Mouse (Mus musculus) left cerebral cortex, adult 2 months (tissue): ENCODE data around the gene Zg16. TPM values are rescaled to one million over a fixed set of nuclear protein-coding genes. Genes with fewer than 3 reads are reported as not detected.

Source experiments
- DNase-seq, 2 experiments: peaks; one replicate each; pipeline ENCODE4 v3.0.0; 2021 to 2022; ENCODE audit warnings: low spot score in 2 of 2, mixed read lengths in 1 of 2; ENCODE audit errors: extremely low spot score in 1 of 2
- H3K27ac ChIP-seq: fragments of 200-600 bp; 2 replicates; pipeline ENCODE4 v1.8.1; 2022
- H3K4me3 ChIP-seq: fragments of 200-600 bp; 2 replicates; pipeline ENCODE4 v1.8.1; 2022
- CTCF ChIP-seq: fragments of 200-600 bp; IDR thresholded peaks from 2 replicates; pipeline ENCODE4 v1.8.1; 2022; ENCODE audit warnings: antibody characterized with exemption, mild to moderate bottlenecking, moderate library complexity
- intact Hi-C: fragments of 180-260 bp; cut with DNase I; formaldehyde crosslinking; loops from one replicate; pipeline ENCODE4 v1.15.1; 2025
- total RNA-seq, 2 experiments: library from RNA; stranded (reverse); gene quantifications; 2 replicates each; pipeline ENCODE4 v1.2.3; 2021

The Zg16 gene
- total RNA-seq, 2 experiments from 2014 or later, result not detected

GRCm38 (mm10) chr7:127041851-127042672 is 45.1 kb downstream of the Zg16 start, which contains the start of gene Kif22:
Gene Kif22 (minus strand): TSS chr7:127042471.
- peak within 1 kb of the TSS; percentile 58 for H3K27ac ChIP-seq
- DNase-seq, result peak; percentile 86 to 88
- peak within 1 kb of the TSS; percentile 68 for H3K4me3 ChIP-seq
- no peak for TF ChIP-seq CTCF
- intact Hi-C loops, result no loop called here

- no peak overlapping the region for H3K4me3 ChIP-seq
- TF ChIP-seq CTCF, result no peak
- intact Hi-C loops, result no loop called here
- DNase-seq, result no peak
- no peak overlapping the region for H3K27ac ChIP-seq
Measured at GRCm38 (mm10) chr7:127031244-127031643, 55.9 kb downstream of the Zg16 start.

- H3K4me3 ChIP-seq, result no peak overlapping the region
- intact Hi-C loops, result no loop called here
- no peak overlapping the region for H3K27ac ChIP-seq
- no peak for DNase-seq
- TF ChIP-seq CTCF, result no peak
Measured at GRCm38 (mm10) chr7:127030172-127030571, 57.0 kb downstream of the Zg16 start.

GRCm38 (mm10) chr7:127027885-127028284 is 59.2 kb downstream of the Zg16 start:
- Histone ChIP-seq H3K4me3 (peak overlapping the region; percentile 48), H3K27ac (peak overlapping the region; percentile 94)
- DNase-seq, result no peak
- intact Hi-C loops, result loop anchor here (1.0 to 5.0 kb wide), 6 partner anchors 52 to 229 kb away; partner anchors contain the start of genes Cdiptos, Mylpf, Sez6l2 and Taok2
- TF ChIP-seq CTCF, result no peak

- intact Hi-C loops, result loop anchor here (1.0 to 5.0 kb wide), 6 partner anchors 51 to 228 kb away; partner anchors contain the start of genes Cdiptos, Mylpf, Sez6l2 and Taok2
- peak; percentile 99 for DNase-seq
- no peak for TF ChIP-seq CTCF
- Histone ChIP-seq H3K27ac (peak within 1 kb of the TSS; percentile 97), H3K4me3 (peak within 1 kb of the TSS; percentile 56)
Measured at GRCm38 (mm10) chr7:127026984-127027726, 60.0 kb downstream of the Zg16 start, which contains the start of gene Maz. Gene Maz (minus strand): TSS chr7:127027037.

- DNase-seq, result peak; percentile 61 to 73
- Histone ChIP-seq H3K4me3 (peak overlapping the region; percentile 48), H3K27ac (peak overlapping the region; percentile 94)
- intact Hi-C loops, result loop anchor here (2.0 to 5.0 kb wide), 2 partner anchors 76 to 144 kb away; partner anchors contain the start of genes Sez6l2 and Taok2
- no peak for TF ChIP-seq CTCF
Measured at GRCm38 (mm10) chr7:127026616-127026983, 60.5 kb downstream of the Zg16 start.

- no peak for TF ChIP-seq CTCF
- peak; percentile 62 to 69 for DNase-seq
- Histone ChIP-seq H3K27ac (peak overlapping the region; percentile 97), H3K4me3 (peak overlapping the region; percentile 56)
- intact Hi-C loops, result loop anchor here (2.0 to 5.0 kb wide), 2 partner anchors 75 to 144 kb away; partner anchors contain the start of genes Sez6l2 and Taok2
Measured at GRCm38 (mm10) chr7:127026161-127026600, 60.9 kb downstream of the Zg16 start.

- peak; percentile 47 to 52 for DNase-seq
- intact Hi-C loops, result loop anchor here (2.0 to 5.0 kb wide), 2 partner anchors 75 to 143 kb away; partner anchors contain the start of genes Sez6l2 and Taok2
- Histone ChIP-seq H3K27ac (peak overlapping the region; percentile 97), H3K4me3 (peak overlapping the region; percentile 56)
- no peak for TF ChIP-seq CTCF
Measured at GRCm38 (mm10) chr7:127025556-127026160, 61.5 kb downstream of the Zg16 start.

- TF ChIP-seq CTCF, result peak; percentile 45
- H3K27ac ChIP-seq, result peak overlapping the region; percentile 97
- H3K4me3 ChIP-seq, result peak overlapping the region; percentile 56
- intact Hi-C loops, result loop anchor here (5.0 kb wide), 2 partner anchors 143 to 203 kb away; partner anchors contain the start of gene Taok2
- DNase-seq, result peak; percentile 78
Measured at GRCm38 (mm10) chr7:127024755-127025555, 62.2 kb downstream of the Zg16 start.

GRCm38 (mm10) chr7:127023896-127024690 is 63.0 kb downstream of the Zg16 start:
- peak overlapping the region; percentile 97 for H3K27ac ChIP-seq
- intact Hi-C loops, result loop anchor here (5.0 kb wide), 1 partner anchor 202 kb away; no protein-coding TSS in a partner anchor
- peak overlapping the region; percentile 56 for H3K4me3 ChIP-seq
- DNase-seq, result no peak
- TF ChIP-seq CTCF, result no peak
